Mouse (Mus musculus): ENCODE measurements around the gene Klrg2.

The Klrg2 gene

DNA sequence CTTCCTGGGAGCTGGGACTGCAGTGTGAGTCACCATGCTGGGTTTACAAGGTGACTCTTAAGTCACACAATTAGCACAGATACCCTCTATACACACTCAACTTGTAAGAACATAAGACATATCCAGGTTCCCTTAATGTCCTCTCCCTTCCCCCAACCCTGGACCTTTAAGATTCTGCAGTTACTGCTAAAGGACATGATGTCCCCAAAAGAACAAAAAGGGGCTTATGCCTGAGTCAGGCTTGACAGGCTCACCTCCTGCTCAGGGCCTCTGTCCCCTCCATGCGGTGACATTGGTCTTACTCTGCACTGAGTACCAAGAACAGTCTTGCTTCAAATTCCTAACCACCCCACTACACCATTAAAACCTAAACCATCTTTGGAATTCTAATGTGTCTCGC is 4.2 kb downstream of the Klrg2 start:
- DNase-seq (ENCODE audit: extremely low read depth, low read depth, low spot score): no peak

DNA sequence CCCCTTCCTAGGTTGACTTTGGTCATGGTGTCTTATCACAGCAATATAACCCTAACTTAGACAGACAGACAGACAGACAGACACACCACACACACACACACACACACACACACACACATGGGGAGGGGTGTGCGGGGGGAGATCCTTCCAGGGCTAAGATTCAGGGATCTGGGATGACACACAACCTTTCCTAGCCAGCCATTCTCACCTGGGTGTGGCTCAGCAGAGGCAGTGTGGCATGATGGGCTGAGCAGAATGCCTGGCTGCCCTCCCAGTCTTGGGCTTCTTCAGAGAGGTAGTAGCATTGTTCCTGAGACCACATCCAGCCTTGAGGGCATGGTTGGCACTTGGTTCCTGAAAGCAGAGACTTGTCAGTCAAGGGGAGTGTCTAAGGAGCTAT is 7.5 kb downstream of the Klrg2 start:
- no peak for DNase-seq (ENCODE audit: extremely low read depth, low read depth, low spot score)

GRCm38 (mm10) chr6:38627486-38627885 is 9.6 kb downstream of the Klrg2 start:
- no peak for DNase-seq (ENCODE audit: extremely low read depth, low read depth, low spot score)

DNA sequence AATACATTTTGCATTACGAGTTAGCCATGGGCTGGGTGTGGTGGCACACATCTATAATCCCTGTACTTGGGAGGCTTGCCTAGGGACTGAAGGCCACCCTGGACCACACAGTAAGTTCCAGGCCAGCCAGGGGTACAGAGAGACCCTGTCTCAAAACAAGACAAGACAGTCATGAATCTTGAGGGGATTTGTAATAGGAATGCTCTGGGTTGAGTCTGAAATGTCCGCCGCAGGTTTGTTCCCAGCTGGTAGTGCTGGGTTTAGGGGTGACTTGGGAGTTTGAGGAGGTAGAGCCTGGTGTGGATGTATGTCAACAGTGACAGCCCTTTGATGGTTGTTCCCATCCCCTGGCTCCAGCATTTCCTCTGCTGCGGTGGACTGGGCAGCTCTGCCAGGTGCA is 10.0 kb downstream of the Klrg2 start:
- DNase-seq (ENCODE audit: extremely low read depth, low read depth, low spot score): no peak

- no peak for DNase-seq (ENCODE audit: extremely low read depth, low read depth, low spot score)
Observed at GRCm38 (mm10) chr6:38626086-38626485, 11.0 kb downstream of the Klrg2 start.

GRCm38 (mm10) chr6:38624439-38624838 is 12.6 kb downstream of the Klrg2 start:
- no peak for DNase-seq (ENCODE audit: extremely low read depth, low read depth, low spot score)

DNA sequence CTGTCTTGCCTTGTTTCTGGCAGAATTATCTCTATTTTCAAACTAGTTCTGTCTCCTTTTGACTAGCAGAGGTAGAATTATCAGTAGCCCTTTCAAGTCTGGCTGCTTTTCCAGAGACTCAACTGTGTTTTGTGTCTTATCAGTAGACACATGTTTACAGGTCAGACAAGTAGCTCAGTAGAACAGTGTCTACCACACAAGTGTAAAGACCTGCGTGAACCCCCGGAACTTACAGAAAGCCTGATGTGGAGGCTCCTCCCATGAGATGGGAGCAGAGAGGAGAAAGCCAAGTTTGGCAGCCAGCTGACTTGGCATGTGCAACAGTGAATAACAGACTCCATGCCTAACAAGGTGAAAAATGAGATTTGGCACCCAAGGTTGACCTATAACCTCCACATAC is 13.6 kb downstream of the Klrg2 start:
- DNase-seq (ENCODE audit: extremely low read depth, low read depth, low spot score): no peak

- no peak for DNase-seq (ENCODE audit: extremely low read depth, low read depth, low spot score)
Observed at GRCm38 (mm10) chr6:38622406-38622805, 14.6 kb downstream of the Klrg2 start.

GRCm38 (mm10) chr6:38609892-38610291 is 27.1 kb downstream of the Klrg2 start:
- no peak for DNase-seq (ENCODE audit: extremely low read depth, low read depth, low spot score)

DNA sequence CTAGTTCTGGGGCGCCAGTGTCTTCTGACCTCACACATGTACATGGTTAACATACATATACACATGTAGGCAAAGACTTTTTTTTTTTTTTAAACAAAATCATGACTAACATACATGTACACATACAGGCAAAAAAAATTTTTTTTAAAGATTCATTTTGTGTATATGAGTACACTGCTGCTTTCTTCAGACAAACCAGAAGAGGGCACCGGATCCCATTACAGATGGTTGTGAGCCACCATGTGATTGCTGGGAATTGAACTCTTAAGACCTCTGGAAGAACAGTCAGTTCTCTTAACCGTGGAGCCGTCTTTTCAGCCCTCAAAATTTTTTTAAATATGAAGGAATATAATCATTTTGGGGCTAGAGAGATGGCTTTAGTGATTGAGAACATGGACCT is 39.6 kb downstream of the Klrg2 start:
- no peak for DNase-seq (ENCODE audit: extremely low read depth, low read depth, low spot score)

- DNase-seq (ENCODE audit: extremely low read depth, low read depth, low spot score): no peak
Observed at GRCm38 (mm10) chr6:38581711-38582110, 55.3 kb downstream of the Klrg2 start.

- no peak for DNase-seq (ENCODE audit: extremely low read depth, low read depth, low spot score)
Observed at GRCm38 (mm10) chr6:38580112-38580857, 56.8 kb downstream of the Klrg2 start.

DNA sequence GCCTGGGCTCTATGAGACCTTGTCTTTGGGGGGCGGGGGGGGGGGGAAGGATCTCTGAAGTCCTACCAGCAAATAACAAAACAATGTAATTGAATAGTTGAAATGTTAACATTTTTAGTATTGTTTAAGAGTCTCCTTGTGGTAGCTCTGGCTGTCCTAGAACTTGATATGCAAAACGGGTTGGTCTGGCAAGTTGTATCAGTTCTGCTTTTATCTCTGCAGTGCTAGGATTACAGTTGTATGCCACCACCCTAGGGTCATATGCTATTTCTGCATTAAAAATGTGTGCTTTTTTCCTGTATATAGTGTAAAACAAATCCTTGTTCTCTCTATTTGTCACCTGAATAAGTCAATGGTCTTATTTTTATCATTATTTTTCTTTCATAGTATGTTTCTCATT is 60.9 kb downstream of the Klrg2 start:
- no peak for DNase-seq (ENCODE audit: extremely low read depth, low read depth, low spot score)
